ENCODE assay signal across 24 mouse cellular contexts in the genomic region with DNA sequence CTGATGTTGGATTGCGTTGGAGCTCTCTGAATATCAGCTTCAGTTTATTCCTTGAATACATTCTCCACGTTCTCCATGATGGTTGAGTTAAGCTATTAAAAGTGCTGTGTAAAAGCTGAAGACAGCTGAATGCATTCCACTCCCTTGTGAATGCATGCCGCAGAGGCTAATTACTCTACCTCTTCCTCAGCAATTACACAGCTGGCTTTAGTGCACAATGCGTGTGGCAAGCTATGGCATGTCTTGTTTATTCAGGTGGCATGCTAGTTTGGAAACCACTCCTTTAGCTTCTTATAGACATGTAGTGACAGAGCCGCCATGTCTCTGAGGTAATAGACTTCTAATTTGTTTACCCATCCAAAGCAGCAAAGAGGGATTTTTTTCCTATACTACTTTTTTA. TPM values are rescaled to one million over a fixed set of nuclear protein-coding genes. Genes with fewer than 3 reads are reported as not detected.
DNase-seq lines count a peak whose midpoint lies in the region; ATAC-seq and TF ChIP-seq lines count a peak whose summit lies in the region.
"Had no signal": no experiment of that assay in that cellular context is flagged by ENCODE, and none has a peak within 500 bp of the region (broad histone marks: within the 10 kb centered on the region; RNA-seq: fewer than 3 reads in every experiment).

No protein-coding gene starts in this region.

- H3K27ac ChIP-seq in stomach, postnatal 0 days (replicated peaks) = 0 out of 2 replicates have a peak overlapping the region, but pooled peaks have one; percentile 36
- H3K27ac ChIP-seq: embryonic facial prominence, embryonic 12.5 days; forebrain, embryonic 10.5 days; heart, adult 2 months; hindbrain, embryonic 13.5 days; kidney, postnatal 0 days; left cerebral cortex, adult 2 months; liver, embryonic 14.5 days; midbrain, embryonic 15.5 days; neural tube, embryonic 12.5 days had no signal

- no peak overlapping the region for H3K4me2 ChIP-seq in stomach, postnatal 0 days (replicated peaks; ENCODE audit: low read depth)
- H3K4me2 ChIP-seq: embryonic facial prominence, embryonic 12.5 days; hindbrain, embryonic 13.5 days; lung, embryonic 14.5 days; midbrain, embryonic 15.5 days; neural tube, embryonic 12.5 days had no signal

- peaks cover 5% of the 10 kb centered on the region; the same call in 1 of the 2 replicates for H3K36me3 ChIP-seq in stomach, postnatal 0 days (ENCODE audit: control insufficient read depth, insufficient read depth, low read length)
- H3K36me3 ChIP-seq: hindbrain, embryonic 13.5 days; midbrain, embryonic 15.5 days; neural tube, embryonic 12.5 days had no signal

- TF ChIP-seq EP300 in stomach, postnatal 0 days (optimal IDR thresholded peaks at IDR 0.05) = peak; percentile 61

- H3K27me3 ChIP-seq in stomach, postnatal 0 days (ENCODE audit: control insufficient read depth, insufficient read depth, low read length) = no peaks in the 10 kb centered on the region
- H3K27me3 ChIP-seq: embryonic facial prominence, embryonic 12.5 days; hindbrain, embryonic 13.5 days; midbrain, embryonic 15.5 days; neural tube, embryonic 12.5 days had no signal

- peak; percentile 15 for DNase-seq in heart, adult 11 months
- no peak for DNase-seq in heart, adult 18-20 months
- peak; percentile 15 for DNase-seq in embryo, embryonic 9.5 days (ENCODE audit: extremely low spot score)
- DNase-seq in fat pad, adult 2 months (ENCODE audit: extremely low read depth, low read depth, low spot score) = peak; percentile 90
- DNase-seq in stomach, postnatal 0 days (ENCODE audit: low spot score) = no peak
- DNase-seq in gastrocnemius, adult 8-10 months (ENCODE audit: low spot score in 2 of 2) = no peak
- DNase-seq in kidney, adult 18-20 months = no peak
- DNase-seq: adrenal gland, postnatal 10 days; cerebellum, adult 2 months; cerebellum, postnatal 25 days; forebrain, postnatal 0 days; heart, adult 2 months; kidney, adult 11 months; layer of hippocampus, adult 9-11 months; lung, embryonic 14.5 days; thymus, postnatal 14 days had no signal

- no peak overlapping the region for H3K9ac ChIP-seq in stomach, postnatal 0 days (ENCODE audit: low read length)
- H3K9ac ChIP-seq: embryonic facial prominence, embryonic 12.5 days; forebrain, postnatal 0 days; hindbrain, embryonic 13.5 days; liver, embryonic 14.5 days; lung, embryonic 14.5 days; midbrain, embryonic 15.5 days; neural tube, embryonic 12.5 days had no signal

- H3K9me3 ChIP-seq in stomach, postnatal 0 days (ENCODE audit: control insufficient read depth, low read length) = no peaks in the 10 kb centered on the region
- H3K9me3 ChIP-seq: embryonic facial prominence, embryonic 12.5 days; forebrain, embryonic 10.5 days; hindbrain, embryonic 13.5 days; midbrain, embryonic 15.5 days; neural tube, embryonic 12.5 days had no signal

- H3K4me1 ChIP-seq in stomach, postnatal 0 days (replicated peaks; ENCODE audit: control insufficient read depth, insufficient read depth) = no peaks in the 10 kb centered on the region
- H3K4me1 ChIP-seq: embryonic facial prominence, embryonic 12.5 days; forebrain, embryonic 10.5 days; hindbrain, embryonic 13.5 days; midbrain, embryonic 15.5 days; neural tube, embryonic 12.5 days had no signal

- no peak overlapping the region for H3K4me3 ChIP-seq in stomach, postnatal 0 days (ENCODE audit: low read depth, low read length)
- H3K4me3 ChIP-seq: embryonic facial prominence, embryonic 12.5 days; forebrain, embryonic 10.5 days; heart, adult 2 months; hindbrain, embryonic 13.5 days; left cerebral cortex, adult 2 months; midbrain, embryonic 15.5 days; neural tube, embryonic 12.5 days had no signal

- WGBS in stomach, postnatal 0 days = 71% methylated on average over 5 of the region's 5 CpGs

- TF ChIP-seq CTCF in stomach, postnatal 0 days (IDR thresholded peaks at IDR 0.05; ENCODE audit: low read depth) = no peak

- ATAC-seq in stomach, postnatal 0 days (ENCODE audit: low FRiP score, low TSS enrichment) = no peak
- ATAC-seq: forebrain, postnatal 0 days; midbrain, embryonic 15.5 days had no signal

RNA-seq across cellular contexts. Expression of a gene that starts 24.9 kb away (rescaled TPM):
- total RNA-seq in heart, adult 18-20 months (2021) = 10 to 100 TPM; 90.3 to 90.9 TPM
- 80.5 and 85.8 TPM in 2 replicates for polyA plus RNA-seq in stomach, postnatal 0 days (2015; fragmentation: Nextera tagmentation; extraction: Ambion mirVana)
- 10 to 100 TPM; 58.9 to 65.0 (median 60.8) TPM for total RNA-seq in gastrocnemius, adult 8-10 months (2022)

RNA-seq across cellular contexts. Expression of a gene that starts 59.1 kb away (rescaled TPM):
- total RNA-seq in heart, adult 18-20 months (2021) = 10 to 100 TPM; 33.2 to 37.3 TPM
- polyA plus RNA-seq in stomach, postnatal 0 days (2015; fragmentation: Nextera tagmentation; extraction: Ambion mirVana) = 9.3 and 10.8 TPM in 2 replicates
- total RNA-seq in gastrocnemius, adult 8-10 months (2022) = 10 to 100 TPM; 22.5 to 29.1 (median 23.6) TPM

Comparison
In these comparisons a context has a peak if more than half of its experiments do, and no peak if none do; other contexts are left out.
1. DNase-seq: peak in heart, adult 11 months (single experiment), embryo, embryonic 9.5 days (single experiment) and fat pad, adult 2 months (single experiment); none in heart, adult 18-20 months (0 of 2), stomach, postnatal 0 days (single experiment), gastrocnemius, adult 8-10 months (0 of 2) and kidney, adult 18-20 months (single experiment).